Mouse (Mus musculus): ENCODE data around the gene Tasp1. TPM values are rescaled to one million over a fixed set of nuclear protein-coding genes. Genes with fewer than 3 reads are reported as not detected.
A peak's percentile ranks its signal among the peaks of the same experiment; 100 is the strongest.
"Not testable (repeated sequence)": the region's sequence is repeated elsewhere in the genome, so short reads cannot be mapped to it uniquely, and the experiment has no call there.

Gene Tasp1
- polyA plus RNA-seq, 1 experiment from 2014 or later: 21.1 TPM

DNA sequence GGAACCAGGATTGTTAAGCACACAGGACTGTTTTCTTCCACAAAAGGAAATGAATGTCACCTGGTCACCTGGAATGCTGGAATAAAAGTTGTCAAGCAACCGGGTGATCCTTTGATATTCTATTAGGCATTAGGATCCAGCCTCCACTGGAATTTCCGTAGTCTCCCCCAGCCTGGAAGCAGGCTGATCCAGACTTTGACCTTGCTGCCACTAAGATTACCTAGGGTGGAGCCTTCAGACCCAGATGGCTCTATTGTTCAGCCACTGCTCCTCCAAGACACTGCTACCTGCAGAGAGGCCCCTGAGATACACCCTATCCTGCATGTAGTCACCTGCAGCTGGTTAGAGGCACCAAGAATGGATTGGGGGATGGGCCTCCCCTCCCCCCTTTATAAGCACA, 192.8 kb downstream of the Tasp1 start:
- Histone ChIP-seq H3K36me3 (replicated peaks; ENCODE audit: control insufficient read depth, insufficient read depth, low read depth, low read length) (no peaks in the 10 kb centered on the region), H3K4me1 (ENCODE audit: control insufficient read depth, insufficient read depth, low read length) (no peaks in the 10 kb centered on the region), H3K4me2 (ENCODE audit: low read depth, low read length) (no peak overlapping the region), H3K9me3 (replicated peaks; ENCODE audit: control insufficient read depth, low read length) (no peaks in the 10 kb centered on the region), H3K9ac (replicated peaks; ENCODE audit: low read length) (no peak overlapping the region), H3K4me3 (ENCODE audit: low read depth, low read length) (no peak overlapping the region), H3K27ac (replicated peaks; ENCODE audit: low read depth, low read length) (no peak overlapping the region), H3K27me3 (ENCODE audit: control insufficient read depth, insufficient read depth, low read length) (no peaks in the 10 kb centered on the region)
- DNase-seq (ENCODE audit: low spot score) (no peak), ATAC-seq (replicated peaks; ENCODE audit: insufficient number of reproducible peaks, low FRiP score, low TSS enrichment, low read depth) (no peak)
- 45% methylated on average over 2 of the region's 2 CpGs for WGBS

DNA sequence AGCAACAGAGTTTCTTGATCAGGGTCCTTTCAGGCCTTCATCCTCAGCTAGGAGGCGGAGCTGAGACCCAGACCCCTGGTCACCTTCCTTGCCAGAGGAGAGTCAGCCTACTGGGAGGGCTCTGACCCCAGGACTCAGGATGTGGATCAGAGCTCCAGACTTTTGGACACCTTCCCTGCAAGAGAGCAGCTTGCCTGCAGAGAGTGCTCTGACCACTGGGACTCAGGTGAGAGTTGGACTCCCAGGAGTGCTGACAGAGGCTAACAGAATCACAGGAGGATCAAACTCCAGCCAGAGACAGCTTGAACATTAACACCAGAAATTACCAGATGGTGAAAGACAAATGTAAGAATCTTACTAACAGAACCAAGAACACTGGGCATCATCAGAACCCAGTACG, 197.5 kb downstream of the Tasp1 start:
- not testable (repeated sequence) for DNase-seq (ENCODE audit: low spot score); H3K27ac ChIP-seq (replicated peaks; ENCODE audit: low read depth, low read length); H3K4me2 ChIP-seq (ENCODE audit: low read depth, low read length); H3K9me3 ChIP-seq (replicated peaks; ENCODE audit: control insufficient read depth, low read length); H3K4me3 ChIP-seq (ENCODE audit: low read depth, low read length); H3K27me3 ChIP-seq (ENCODE audit: control insufficient read depth, insufficient read depth, low read length); H3K4me1 ChIP-seq (ENCODE audit: control insufficient read depth, insufficient read depth, low read length); H3K36me3 ChIP-seq (replicated peaks; ENCODE audit: control insufficient read depth, insufficient read depth, low read depth, low read length); ATAC-seq (replicated peaks; ENCODE audit: insufficient number of reproducible peaks, low FRiP score, low TSS enrichment, low read depth); H3K9ac ChIP-seq (replicated peaks; ENCODE audit: low read length)
- 87% methylated on average over 2 of the region's 2 CpGs for WGBS

DNA sequence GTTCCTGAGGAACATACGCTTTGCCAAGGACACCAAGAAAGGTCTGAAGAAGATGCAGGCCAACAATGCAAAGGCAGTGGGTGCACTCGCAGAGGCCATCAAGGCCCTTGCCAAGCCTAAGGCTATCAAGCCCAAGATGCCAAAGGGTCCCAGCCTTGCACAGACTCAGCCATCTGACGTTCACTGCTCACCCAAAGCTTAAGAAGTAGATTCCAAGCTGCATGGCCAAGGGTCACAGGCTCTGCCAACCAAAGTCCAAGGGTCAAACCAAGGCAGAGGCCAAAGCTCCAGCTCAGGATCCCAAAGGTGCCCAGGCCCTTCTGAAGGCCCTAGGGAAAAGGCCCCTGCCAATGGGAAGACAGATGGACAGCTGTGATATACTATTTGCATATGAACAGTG, 203.2 kb downstream of the Tasp1 start:
- not testable (repeated sequence) for ATAC-seq (replicated peaks; ENCODE audit: insufficient number of reproducible peaks, low FRiP score, low TSS enrichment, low read depth); H3K27ac ChIP-seq (replicated peaks; ENCODE audit: low read depth, low read length); DNase-seq (ENCODE audit: low spot score); H3K9ac ChIP-seq (replicated peaks; ENCODE audit: low read length); H3K4me2 ChIP-seq (ENCODE audit: low read depth, low read length); H3K27me3 ChIP-seq (ENCODE audit: control insufficient read depth, insufficient read depth, low read length); H3K9me3 ChIP-seq (replicated peaks; ENCODE audit: control insufficient read depth, low read length); H3K4me3 ChIP-seq (ENCODE audit: low read depth, low read length); H3K4me1 ChIP-seq (ENCODE audit: control insufficient read depth, insufficient read depth, low read length); H3K36me3 ChIP-seq (replicated peaks; ENCODE audit: control insufficient read depth, insufficient read depth, low read depth, low read length)
- 92% methylated on average over 3 of the region's 3 CpGs for WGBS

DNA sequence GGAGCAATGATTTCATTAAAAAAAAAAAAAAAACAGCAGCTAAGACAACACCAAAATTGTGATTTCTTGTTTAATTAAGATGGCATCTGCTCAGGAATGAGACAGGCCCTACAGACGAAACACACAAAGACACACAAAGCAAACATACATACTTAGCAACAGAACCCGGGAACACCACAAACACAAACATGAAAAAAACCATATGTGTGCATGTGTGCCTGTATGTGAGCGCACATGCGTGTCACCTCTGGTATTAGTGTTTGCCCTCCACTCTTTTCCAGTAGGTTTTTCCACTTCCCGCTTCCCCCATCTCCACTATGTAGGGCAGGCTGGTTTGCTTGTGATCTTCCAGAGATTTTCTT, 206.5 kb downstream of the Tasp1 start:
- 88% methylated on average over 5 of the region's 5 CpGs for WGBS
- no peak overlapping the region for H3K4me3 ChIP-seq (ENCODE audit: low read depth, low read length)

DNA sequence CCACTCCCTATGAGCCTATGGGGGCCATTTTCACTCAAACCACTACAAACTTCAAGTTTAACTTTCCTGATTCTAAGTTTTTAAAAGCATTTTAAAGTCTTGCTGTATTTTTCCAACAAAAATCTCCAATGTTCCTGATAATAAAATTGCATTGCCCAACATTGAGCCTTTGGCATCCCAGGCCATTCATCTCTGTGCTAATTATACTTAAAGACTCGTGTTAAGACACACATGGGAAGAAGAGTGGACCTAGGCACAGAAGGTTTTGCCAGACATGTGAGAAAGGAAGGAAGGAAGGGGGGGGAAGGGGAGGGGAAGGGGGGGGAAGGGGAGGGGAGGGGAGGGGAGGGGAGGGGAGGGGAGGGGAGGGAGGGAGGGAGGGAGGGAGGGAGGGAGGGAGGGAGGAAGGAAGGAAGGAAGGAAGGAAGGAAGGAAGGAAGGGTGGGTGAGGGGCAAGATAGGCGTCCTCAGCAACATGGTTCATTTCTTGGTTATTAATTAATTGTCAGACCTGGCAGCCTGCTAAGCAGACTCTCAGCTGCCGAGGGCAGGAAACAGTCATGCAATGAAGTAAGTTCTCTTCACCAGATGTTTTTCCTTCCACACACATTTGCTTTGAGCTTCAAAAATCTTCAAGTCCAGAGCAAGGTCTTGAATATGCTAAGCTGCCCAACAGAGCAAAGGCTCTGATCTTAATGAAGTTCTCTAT, 207.0 kb downstream of the Tasp1 start:
- WGBS: 40% methylated on average over 3 of the region's 3 CpGs
- Histone ChIP-seq H3K4me3 (ENCODE audit: low read depth, low read length) (no peak overlapping the region), H3K9ac (replicated peaks; ENCODE audit: low read length) (no peak overlapping the region)

More for the DNA sequence above, 206.5 kb downstream of the Tasp1 start:
- DNase-seq (ENCODE audit: low spot score) (no peak), ATAC-seq (replicated peaks; ENCODE audit: insufficient number of reproducible peaks, low FRiP score, low TSS enrichment, low read depth) (no peak)
- Histone ChIP-seq H3K27me3 (ENCODE audit: control insufficient read depth, insufficient read depth, low read length) (no peaks in the 10 kb centered on the region), H3K9ac (replicated peaks; ENCODE audit: low read length) (no peak overlapping the region), H3K36me3 (replicated peaks; ENCODE audit: control insufficient read depth, insufficient read depth, low read depth, low read length) (no peaks in the 10 kb centered on the region), H3K9me3 (replicated peaks; ENCODE audit: control insufficient read depth, low read length) (no peaks in the 10 kb centered on the region), H3K27ac (replicated peaks; ENCODE audit: low read depth, low read length) (no peak overlapping the region), H3K4me1 (ENCODE audit: control insufficient read depth, insufficient read depth, low read length) (no peaks in the 10 kb centered on the region), H3K4me2 (ENCODE audit: low read depth, low read length) (no peak overlapping the region)

DNA sequence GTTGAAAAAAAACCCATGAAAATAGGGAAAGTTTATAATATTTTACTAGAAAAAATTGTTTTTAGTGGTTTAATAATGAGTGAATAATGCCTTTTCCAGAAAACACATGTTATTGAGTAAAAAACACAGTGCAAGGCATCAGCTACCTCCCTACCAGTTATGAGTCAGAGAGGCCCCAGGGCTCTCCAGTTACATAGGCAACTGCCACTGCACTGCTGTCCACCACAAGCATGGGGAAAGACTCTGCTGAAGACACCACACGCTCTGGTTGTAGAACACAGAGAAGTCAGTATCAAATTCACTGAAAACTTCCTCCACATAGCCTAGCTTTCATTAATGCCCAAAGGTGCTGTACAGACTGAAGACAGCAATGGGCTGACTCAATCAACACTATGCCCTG, 217.0 kb downstream of the Tasp1 start:
- Histone ChIP-seq H3K4me1 (ENCODE audit: control insufficient read depth, insufficient read depth, low read length) (no peaks in the 10 kb centered on the region), H3K9ac (replicated peaks; ENCODE audit: low read length) (no peak overlapping the region), H3K27ac (replicated peaks; ENCODE audit: low read depth, low read length) (no peak overlapping the region), H3K9me3 (replicated peaks; ENCODE audit: control insufficient read depth, low read length) (no peaks in the 10 kb centered on the region), H3K27me3 (ENCODE audit: control insufficient read depth, insufficient read depth, low read length) (no peaks in the 10 kb centered on the region), H3K4me3 (ENCODE audit: low read depth, low read length) (no peak overlapping the region), H3K36me3 (replicated peaks; ENCODE audit: control insufficient read depth, insufficient read depth, low read depth, low read length) (no peaks in the 10 kb centered on the region), H3K4me2 (ENCODE audit: low read depth, low read length) (no peak overlapping the region)
- 79% methylated on average over 1 of the region's 1 CpGs for WGBS
- no peak for ATAC-seq (replicated peaks; ENCODE audit: insufficient number of reproducible peaks, low FRiP score, low TSS enrichment, low read depth)
- DNase-seq (ENCODE audit: low spot score): peak; percentile 6

More for the DNA sequence above, 207.0 kb downstream of the Tasp1 start:
- Histone ChIP-seq H3K27ac (replicated peaks; ENCODE audit: low read depth, low read length) (no peak overlapping the region), H3K4me1 (ENCODE audit: control insufficient read depth, insufficient read depth, low read length) (no peaks in the 10 kb centered on the region), H3K4me2 (ENCODE audit: low read depth, low read length) (no peak overlapping the region), H3K36me3 (replicated peaks; ENCODE audit: control insufficient read depth, insufficient read depth, low read depth, low read length) (no peaks in the 10 kb centered on the region), H3K27me3 (ENCODE audit: control insufficient read depth, insufficient read depth, low read length) (no peaks in the 10 kb centered on the region), H3K9me3 (replicated peaks; ENCODE audit: control insufficient read depth, low read length) (no peaks in the 10 kb centered on the region)
- DNase-seq (ENCODE audit: low spot score) (no peak), ATAC-seq (replicated peaks; ENCODE audit: insufficient number of reproducible peaks, low FRiP score, low TSS enrichment, low read depth) (no peak)

DNA sequence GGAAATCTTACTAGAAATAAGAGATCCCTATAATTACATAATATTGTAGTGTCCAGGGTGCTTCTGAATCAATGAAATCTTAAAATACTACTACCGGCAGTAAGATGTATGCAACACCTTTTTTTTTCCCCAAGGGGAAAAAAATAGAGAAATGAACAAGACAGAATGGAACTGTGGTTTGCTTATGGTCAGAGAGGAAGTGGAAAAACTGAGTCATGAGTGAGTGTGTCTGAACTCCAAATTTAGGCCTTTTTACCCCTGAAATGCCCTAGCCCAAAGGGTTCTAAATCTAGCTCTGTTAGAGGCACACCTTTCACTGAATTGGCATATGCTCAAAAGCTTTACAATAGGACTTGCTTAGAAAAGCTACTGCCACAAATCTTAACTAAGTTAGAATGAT, 225.2 kb downstream of the Tasp1 start:
- no peak overlapping the region for H3K4me2 ChIP-seq (ENCODE audit: low read depth, low read length)
- H3K4me3 ChIP-seq (ENCODE audit: low read depth, low read length): no peak overlapping the region
- 83% methylated on average over 1 of the region's 1 CpGs for WGBS
- H3K9me3 ChIP-seq (replicated peaks; ENCODE audit: control insufficient read depth, low read length): no peaks in the 10 kb centered on the region
- no peak overlapping the region for H3K27ac ChIP-seq (replicated peaks; ENCODE audit: low read depth, low read length)
- ATAC-seq (replicated peaks; ENCODE audit: insufficient number of reproducible peaks, low FRiP score, low TSS enrichment, low read depth) (no peak), DNase-seq (ENCODE audit: low spot score) (no peak)
- no peaks in the 10 kb centered on the region for H3K4me1 ChIP-seq (ENCODE audit: control insufficient read depth, insufficient read depth, low read length)
- no peaks in the 10 kb centered on the region for H3K36me3 ChIP-seq (replicated peaks; ENCODE audit: control insufficient read depth, insufficient read depth, low read depth, low read length)
- no peaks in the 10 kb centered on the region for H3K27me3 ChIP-seq (ENCODE audit: control insufficient read depth, insufficient read depth, low read length)
- no peak overlapping the region for H3K9ac ChIP-seq (replicated peaks; ENCODE audit: low read length)

DNA sequence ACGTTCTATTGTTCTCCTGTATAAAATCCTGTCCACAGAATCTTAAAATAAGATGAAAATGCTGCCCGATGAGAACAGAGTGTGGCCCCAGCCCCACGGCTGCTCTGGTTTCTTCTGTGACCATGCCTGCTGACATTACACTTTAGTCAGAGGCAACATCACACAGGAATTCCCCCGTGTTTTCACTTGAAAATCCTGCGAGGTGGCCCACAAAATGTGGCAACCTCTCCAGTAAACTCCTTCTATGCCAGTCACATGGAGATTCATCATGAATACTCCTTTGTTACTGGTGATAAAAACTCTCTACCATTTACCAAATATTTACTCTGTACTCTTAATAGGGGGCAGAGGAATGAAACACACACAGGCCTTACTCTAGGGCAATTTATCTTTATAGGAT, 225.7 kb downstream of the Tasp1 start:
- Histone ChIP-seq H3K27ac (replicated peaks; ENCODE audit: low read depth, low read length) (no peak overlapping the region), H3K4me1 (ENCODE audit: control insufficient read depth, insufficient read depth, low read length) (no peaks in the 10 kb centered on the region), H3K4me3 (ENCODE audit: low read depth, low read length) (no peak overlapping the region), H3K4me2 (ENCODE audit: low read depth, low read length) (no peak overlapping the region), H3K36me3 (replicated peaks; ENCODE audit: control insufficient read depth, insufficient read depth, low read depth, low read length) (no peaks in the 10 kb centered on the region), H3K9me3 (replicated peaks; ENCODE audit: control insufficient read depth, low read length) (no peaks in the 10 kb centered on the region), H3K9ac (replicated peaks; ENCODE audit: low read length) (no peak overlapping the region), H3K27me3 (ENCODE audit: control insufficient read depth, insufficient read depth, low read length) (no peaks in the 10 kb centered on the region)
- ATAC-seq (replicated peaks; ENCODE audit: insufficient number of reproducible peaks, low FRiP score, low TSS enrichment, low read depth) (no peak), DNase-seq (ENCODE audit: low spot score) (no peak)
- 71% methylated on average over 5 of the region's 5 CpGs for WGBS
